Mouse (Mus musculus) ES-E14 (cell line): ENCODE measurements at regions not wholly inside any gene's neighbourhood (a gene's known extent, or its start where the extent isn't known, plus 50 kb on each side); places are given as distances from the start of the nearest gene placed in this dataset.

Experiments
- CHD2 ChIP-seq: IDR thresholded peaks from 2 replicates; pipeline ENCODE4 v1.6.1; 2014; ENCODE audit warnings: mild to moderate bottlenecking, low read depth, low read length, inconsistent platforms
- HCFC1 ChIP-seq: IDR thresholded peaks from 2 replicates; pipeline ENCODE4 v1.6.1; 2012; ENCODE audit warnings: low read length, inconsistent platforms, borderline replicate concordance; ENCODE audit not compliant: insufficient read depth
- MAFK ChIP-seq: IDR thresholded peaks from 2 replicates; pipeline ENCODE4 v1.6.1; 2014; ENCODE audit warnings: mild to moderate bottlenecking, low read depth, low read length, inconsistent platforms; ENCODE audit not compliant: insufficient read depth
- ZC3H11A ChIP-seq: IDR thresholded peaks from 2 replicates; pipeline ENCODE4 v1.6.1; 2012; ENCODE audit warnings: low read depth, mild to moderate bottlenecking, inconsistent platforms, low read length, borderline replicate concordance
- ZNF384 ChIP-seq: IDR thresholded peaks from 2 replicates; pipeline ENCODE4 v1.6.1; 2012; ENCODE audit warnings: low read depth, low read length, inconsistent platforms

- TF ChIP-seq HCFC1 (no peak), ZC3H11A (no peak), CHD2 (no peak), ZNF384 (no peak), MAFK (no peak)
Measured at GRCm38 (mm10) chr17:68112763-68113330, 108.9 kb upstream of the Arhgap28 start.
